Mouse (Mus musculus): ENCODE data around the gene Spata17.

The Spata17 gene

DNA sequence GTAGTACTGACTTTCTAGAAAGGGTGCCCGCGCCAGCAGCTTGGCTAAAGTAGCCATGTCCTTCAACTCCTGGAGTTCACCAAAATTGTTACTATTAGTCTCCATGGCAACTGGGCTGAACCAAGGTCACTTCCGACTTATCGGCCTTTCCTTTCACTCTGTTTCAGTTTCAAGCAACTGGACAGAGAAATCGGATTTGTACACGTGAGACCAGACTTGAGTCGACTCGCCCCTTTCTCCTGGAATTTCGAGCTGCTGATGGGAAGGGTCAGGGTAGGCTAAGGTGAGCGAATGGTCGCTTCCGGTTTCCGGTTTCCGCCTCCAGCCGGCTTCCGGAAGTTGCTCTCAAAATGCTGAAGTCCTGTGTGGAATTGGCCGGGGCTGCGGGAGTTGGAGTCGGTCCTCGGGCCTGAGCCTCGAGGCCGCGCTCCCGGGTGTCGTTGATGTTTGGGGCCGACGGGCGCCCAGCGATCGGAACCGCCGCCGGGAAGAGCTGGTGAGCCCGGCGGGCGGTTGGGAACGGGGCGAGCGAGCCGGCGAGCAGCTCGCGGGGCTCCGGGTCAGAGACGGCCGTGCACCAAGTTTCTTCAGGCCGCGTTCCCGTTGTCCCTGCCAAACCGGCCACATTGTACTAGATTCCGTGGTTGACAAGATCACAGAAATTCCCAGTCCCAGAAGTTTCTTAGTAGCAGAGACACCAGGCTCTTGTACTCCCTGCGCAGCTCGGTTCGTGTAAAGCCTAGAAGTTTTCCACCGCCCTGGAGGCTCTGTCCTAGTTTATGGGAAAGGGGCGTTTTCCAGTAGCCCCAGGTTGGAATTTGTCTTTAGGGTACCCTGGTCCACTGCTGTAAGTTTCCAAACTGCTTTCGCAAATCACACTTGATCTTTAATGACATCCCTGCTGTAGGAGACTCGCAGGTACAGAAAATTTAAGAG, at the start of gene Spata17, which contains the start of gene Gpatch2:
Spata17 (minus strand) TSS at position 285 of the 936 bp plus-strand sequence.
Gpatch2 (plus strand) TSS at position 328 of the 936 bp plus-strand sequence.
- DNase-seq (ENCODE audit: low spot score), result peak; percentile 37

DNA sequence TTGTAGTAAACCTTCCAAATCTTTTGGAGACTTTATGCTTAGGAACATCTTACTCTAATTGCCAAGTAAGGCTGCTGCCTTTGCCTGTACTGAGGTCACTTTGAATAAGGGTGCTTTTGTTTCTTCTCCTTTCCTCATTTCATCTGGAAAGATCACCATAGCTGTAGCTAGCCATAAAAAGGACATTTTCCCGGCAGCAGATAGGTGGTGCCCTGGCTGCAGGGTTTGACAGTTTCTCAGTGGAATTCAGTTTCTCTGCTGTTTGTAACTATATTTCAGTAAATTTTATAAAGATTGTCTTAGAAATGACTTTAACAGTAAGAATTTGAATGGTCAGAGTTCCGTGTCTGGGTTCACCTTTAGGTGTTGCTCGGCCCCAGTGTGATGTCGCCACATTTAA, 43.5 kb upstream of the Spata17 start:
- no peak for DNase-seq (ENCODE audit: low spot score)

DNA sequence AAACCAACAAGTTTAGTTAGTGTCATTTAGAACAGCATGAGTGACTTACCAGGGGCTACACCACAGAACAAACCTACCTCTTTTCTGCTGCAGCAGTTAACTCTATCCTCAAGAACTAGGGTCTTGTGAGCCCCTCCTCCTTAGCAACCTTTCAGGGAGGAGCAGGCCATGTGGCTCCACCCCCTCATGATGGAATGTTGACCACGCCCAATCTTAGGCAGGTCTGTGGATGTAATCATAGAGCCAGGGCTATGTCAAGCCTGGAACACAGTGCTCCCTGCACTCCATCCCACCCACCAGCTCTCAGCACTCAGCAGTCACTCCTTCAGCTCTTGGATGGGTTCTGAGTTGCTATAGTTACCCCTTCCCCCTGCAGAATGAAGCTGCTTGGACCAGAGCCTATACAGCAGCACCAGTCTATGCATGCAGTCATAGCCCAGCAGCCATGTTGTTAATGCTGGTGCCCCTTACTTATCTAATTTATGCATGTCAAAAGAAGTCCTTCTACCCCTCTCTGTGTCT, 35.5 kb upstream of the Spata17 start:
- no peak for DNase-seq (ENCODE audit: low spot score)

DNA sequence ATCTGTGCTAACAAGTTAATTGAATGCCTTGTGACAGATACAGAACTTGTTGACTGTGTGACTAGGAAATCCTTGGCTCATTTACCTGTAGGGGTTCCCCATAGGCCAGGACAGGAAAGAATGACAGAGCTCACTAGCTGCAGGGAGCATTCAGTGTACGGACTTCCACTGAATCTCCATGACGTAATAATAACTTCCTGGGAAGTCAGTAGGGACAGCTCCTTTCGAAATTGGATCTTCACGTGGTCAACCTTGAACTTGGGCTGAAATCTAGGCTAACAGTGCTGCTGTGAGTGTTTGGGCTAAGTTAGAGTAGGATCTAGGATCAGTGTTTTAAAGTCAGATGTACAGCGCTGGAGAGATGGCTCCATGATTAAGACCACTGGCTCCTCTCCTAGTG, 29.5 kb upstream of the Spata17 start:
- no peak for DNase-seq (ENCODE audit: low spot score)

DNA sequence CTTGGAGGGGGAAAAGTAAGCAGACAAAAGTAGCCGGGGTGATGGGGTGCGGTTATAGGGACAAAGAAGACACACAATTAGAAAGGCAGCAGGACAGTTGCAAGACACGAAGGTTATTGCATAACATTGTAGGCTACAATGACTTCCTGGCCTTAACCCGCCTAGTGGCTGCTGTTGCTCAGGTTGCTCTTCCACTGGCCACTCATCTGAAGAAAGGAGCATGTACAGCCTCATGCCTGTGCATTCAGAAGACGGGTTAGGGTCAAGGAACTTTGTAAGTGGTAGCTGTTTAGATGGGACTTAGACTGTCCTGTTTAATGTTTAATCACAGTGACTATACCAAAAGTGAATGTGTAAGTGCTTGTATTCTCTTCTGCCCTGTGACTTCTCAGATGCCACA, 26.1 kb upstream of the Spata17 start:
- no peak for DNase-seq (ENCODE audit: low spot score)

DNA sequence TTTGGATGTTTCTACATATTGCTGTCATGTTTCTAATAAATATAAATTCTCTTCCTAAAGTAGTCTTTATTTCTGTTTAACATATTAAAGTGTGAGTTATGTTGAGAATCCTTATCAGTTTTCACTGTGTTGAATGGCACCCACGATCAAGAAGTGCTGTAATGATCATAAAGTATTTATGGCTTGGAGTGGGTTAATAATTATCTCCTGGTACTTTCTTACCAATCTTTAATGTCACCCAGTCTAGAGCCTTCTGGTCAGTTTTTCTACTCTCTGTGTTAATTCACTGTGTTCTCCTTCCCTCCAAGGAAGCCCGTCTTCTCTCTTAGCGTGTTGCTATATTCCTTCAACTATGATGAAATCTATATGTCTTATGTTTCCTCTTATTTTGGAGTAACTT, 25.0 kb upstream of the Spata17 start:
- DNase-seq (ENCODE audit: low spot score), result no peak

DNA sequence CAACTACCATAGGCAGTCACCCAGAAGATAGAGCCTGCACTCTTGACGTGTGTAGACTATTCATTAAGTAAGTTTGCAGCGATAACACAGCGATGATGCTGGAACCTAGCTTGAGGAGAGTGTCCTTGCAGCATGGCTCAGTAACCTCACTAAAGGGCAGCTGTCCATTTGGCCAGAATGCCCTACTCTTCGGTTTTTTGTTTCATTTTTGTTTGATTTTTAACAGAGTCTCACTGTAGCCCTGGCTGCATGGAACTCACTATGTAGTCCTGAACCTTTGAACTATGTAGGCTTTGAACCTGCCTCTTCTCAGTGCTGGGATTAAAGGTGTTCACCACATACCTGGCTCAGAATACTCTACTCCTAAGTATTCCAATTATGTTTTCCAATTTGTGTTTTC, 22.8 kb upstream of the Spata17 start:
- no peak for DNase-seq (ENCODE audit: low spot score)

DNA sequence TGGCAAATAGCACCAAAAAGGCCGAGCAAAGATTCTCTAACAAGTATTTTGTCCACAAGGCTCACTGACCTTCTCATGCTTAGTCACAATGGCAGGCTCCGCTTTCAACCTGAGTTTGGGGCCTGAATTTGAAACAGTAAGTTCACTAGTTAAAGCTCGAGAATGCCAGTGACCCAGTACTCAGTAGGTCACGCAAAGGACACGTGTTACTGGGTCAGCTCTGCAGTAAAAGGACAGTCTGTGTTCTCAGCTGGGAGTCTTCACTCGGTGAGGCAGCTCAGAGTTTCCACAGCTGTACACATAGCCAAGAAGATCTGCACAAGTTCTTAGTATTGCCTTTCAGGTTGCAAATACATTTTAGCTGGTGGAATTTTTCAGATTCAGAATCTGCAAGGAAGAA, 21.0 kb upstream of the Spata17 start:
- DNase-seq (ENCODE audit: low spot score), result no peak

DNA sequence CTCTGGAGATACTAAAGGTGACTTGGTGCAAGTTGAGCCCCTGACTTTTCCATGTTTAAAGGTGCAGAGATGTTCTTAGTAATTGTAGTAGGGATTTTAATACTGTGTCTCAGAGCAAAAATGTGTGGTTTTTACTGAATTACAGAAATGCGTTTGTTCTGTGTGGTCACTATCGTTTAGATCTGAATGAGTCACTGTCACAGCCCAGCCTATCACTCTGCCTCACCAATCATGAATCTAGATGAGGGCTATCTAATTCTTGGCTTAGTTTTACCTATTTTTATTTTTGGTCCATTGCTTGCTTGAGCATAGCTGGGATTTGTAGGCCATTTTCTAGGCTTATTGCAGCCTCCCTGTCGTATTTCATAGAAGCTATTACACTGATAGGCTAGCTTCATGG, 19.9 kb upstream of the Spata17 start:
- DNase-seq (ENCODE audit: low spot score), result no peak

DNA sequence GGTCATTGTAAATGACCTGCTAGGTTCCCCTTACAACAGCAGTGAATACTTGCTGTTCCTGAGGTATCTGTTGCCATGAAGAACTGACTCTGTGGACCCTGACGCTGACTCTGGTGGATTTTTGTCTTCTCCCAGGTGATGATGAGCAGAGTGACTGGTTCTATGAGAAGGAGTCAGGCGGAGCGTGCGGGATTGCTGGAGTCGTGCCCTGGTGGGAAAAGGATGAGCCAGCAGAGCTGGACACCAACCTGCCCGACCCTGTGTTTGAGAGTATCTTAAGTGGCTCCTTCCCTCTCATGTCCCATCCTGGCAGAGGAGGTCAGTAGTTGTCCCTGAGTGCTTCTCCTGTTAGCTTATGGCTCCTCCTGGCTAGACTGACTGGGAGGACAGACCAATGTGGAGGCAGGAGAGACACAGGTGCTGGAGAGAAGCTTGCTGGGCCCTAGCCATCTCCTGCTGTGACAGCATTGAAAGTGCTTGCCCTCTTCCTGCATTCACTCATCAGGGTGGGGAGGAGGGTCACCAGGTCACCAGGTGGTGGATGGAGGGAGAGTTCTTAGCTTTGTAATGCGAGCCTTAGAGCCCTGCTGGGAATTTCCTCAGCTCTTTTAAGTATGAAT, 17.8 kb upstream of the Spata17 start:
- DNase-seq (ENCODE audit: low spot score), result no peak

DNA sequence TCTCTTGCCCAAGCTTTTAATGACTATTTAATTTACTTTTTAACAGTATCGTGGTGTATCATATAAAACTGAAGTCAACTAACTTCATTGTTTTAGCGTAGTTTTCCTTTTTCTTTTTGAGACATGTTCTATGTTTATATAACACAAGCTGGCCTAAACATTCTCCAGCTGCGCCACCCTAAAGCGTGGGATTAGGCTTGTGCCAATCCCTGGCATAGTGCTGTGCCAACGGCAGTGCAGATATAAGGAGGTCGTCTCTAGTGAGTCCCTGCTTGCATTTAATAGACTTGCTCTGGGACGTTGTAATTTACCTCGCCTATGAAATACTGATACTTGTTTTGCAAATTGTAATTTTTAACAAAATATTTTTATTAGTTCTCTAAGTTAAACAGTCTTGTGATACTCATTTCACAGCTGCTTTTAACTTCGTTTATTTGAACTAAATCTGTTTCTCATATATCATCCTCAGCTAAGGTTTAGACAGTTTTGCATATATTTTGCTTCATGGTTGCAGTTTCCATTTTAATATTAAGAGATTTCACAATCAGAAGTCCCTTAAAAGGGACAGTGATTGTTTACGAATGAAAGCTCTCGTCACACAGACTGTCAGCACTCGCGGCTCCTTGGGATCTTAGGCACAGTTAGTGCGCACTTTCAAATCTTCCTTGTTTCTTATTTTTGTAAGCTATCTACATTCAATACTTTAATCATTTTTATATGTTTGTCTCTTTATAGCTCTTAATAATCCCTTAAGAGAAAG, 17.1 kb upstream of the Spata17 start:
- DNase-seq (ENCODE audit: low spot score), result no peak

DNA sequence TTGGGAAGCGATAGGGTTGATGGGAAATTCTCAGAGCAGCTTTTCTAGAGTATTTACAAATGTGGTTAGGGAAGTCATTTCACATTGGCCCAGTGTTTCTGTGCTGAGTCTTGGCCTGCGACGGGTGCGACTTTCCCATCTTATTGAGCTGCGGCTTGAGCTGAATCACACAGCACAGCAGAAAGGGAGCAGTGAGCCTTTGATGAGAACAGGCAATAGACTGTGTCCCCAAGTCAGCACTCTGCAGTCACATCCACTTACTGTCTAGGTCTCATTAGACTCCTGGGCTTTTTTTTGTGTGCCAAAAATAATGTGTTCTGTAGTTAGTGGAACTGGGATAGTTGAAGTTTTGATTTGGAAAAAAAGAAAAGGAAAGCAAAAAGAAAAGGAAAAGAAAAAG, 15.0 kb upstream of the Spata17 start:
- no peak for DNase-seq (ENCODE audit: low spot score)

DNA sequence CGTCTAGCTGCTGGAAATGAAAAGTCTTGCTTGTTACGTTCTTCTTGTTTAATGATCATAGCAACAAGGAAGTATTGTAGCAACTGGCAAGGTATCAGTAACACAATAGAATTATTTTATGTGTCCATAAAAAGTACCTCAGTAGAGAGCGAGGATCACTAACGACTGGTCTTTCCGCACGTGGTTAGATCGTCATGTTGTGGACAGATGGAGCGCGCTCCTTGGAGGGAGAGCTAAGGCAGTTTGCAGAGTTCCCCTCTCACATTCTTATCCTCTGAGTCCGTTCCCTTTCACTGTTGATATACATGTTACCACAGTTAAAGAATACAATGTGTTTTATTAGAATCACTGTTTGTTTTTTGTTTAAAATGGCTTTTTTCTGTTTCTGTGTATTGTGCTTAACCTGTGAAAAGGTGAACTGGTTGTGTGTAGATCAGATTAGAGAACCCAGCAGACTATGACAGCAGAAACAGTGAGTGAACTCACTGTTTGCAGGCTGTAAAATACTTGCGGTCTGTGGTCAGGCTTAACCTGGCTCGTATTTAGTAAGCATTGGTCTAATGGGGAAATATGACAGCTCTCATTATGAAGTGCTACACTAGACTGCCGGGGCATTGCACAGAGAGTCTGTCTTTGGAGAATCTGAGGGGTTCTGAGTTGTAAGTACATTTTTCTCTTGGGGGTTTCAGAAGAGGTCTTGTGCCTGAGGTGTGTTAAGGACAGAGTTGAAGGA, 13.3 kb upstream of the Spata17 start:
- DNase-seq (ENCODE audit: low spot score), result no peak

DNA sequence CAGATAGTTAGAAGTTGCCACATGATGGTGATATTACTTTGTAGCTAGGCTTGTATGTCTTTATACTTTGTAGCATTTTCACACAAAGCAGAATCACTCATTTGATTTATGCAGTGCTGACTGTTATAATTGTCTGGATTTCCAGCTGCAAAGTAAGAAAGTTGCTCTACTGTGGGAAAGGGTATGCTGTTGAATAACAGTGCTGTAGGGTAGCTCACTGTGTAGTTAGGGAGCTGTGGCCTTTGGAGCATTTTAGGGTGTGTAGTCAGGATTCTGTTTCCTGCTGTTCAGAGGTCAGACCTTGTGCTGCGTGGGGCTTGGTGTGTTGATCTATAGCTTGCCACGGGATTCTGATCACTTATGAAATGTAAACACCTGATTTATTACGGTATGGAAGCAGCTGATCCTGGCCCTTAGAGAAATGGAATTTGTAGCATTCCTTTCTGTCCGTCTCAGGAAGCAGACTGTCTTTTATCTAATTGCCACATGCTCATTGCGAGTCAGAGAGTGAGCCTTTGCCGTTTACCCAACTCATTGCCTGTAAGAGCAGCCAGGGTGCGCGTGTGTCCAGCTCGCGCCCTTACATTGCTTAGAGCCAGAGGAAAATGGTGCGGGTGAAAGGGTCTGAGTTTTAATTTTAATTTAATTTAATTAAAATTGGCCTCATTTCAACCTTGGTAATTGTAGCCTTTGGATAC, 11.2 kb upstream of the Spata17 start:
- no peak for DNase-seq (ENCODE audit: low spot score)

DNA sequence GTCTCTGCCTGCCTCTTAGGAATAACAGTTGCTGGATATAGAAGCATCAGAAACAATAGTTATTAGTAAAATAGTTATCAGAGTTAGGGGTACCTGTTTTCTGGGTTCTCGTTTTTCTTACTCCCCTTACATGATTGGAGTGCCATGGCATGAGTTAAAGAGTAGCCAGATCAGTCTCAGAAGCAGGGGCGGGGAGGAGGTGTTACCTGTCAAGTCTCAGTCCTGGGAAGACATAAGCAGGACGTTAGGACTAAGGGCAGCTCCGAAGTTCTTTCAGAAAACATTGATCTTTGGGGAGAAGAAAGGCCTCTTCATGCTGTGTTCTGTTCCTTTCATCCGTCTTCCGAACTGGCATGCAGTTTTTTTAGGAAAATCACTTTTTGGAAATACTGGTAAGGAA, 5.5 kb upstream of the Spata17 start:
- DNase-seq (ENCODE audit: low spot score), result no peak

DNA sequence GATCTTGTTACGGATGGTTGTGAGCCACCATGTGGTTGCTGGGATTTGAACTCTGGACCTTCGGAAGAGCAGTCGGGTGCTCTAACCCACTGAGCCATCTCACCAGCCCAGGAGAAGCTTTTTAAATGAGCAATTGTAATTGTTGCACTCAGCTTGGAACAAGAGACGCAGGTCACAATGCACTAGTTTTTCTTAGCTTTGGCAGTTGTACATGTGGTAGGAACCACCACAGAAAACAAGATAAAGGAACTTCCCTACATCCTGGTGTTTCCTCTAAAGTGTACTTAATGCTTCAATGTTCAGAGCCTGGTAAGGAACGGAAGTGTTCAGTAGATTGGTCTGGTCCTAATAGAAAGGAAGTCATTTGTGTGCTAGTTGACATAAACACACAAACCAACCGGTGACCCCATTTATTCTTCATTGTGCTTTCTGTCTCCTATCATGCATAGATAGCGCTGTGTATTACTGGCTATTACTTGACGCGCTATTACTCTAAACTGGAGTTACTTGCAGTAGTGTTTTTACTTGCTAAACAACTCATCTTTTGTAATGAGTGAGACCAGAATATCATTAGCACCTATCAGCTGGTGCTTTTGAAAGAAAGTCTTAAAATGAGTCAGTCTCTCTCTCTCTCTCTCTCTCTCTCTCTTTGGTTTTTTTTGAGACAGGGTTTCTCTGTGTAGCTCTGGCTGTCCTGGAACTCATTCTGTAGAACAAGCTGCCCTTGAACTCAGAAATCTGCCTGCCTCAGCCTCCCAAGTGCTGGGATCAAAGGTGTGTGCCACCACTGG, 1.6 kb upstream of the Spata17 start:
- DNase-seq (ENCODE audit: low spot score), result no peak

DNA sequence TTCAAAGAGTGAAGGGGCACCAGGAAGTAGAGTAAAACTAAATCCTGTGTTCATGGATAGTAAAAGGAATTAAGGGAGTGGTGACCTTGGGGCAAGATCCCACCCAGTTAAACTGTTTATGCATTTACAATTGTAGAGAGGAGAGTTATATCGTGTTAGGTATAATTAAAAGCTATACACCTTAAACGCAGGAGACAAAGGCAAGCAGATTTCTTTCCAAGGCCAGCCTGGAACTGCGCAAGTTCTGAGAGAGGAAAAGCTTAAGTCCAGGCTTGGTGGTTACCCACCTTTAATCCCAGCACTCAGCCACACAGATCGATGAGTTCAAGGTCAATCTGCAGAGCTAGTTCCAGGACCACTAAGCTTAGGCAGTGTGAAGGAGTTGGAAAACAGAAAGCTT, 4.5 kb downstream of the Spata17 start:
- DNase-seq (ENCODE audit: low spot score), result no peak

DNA sequence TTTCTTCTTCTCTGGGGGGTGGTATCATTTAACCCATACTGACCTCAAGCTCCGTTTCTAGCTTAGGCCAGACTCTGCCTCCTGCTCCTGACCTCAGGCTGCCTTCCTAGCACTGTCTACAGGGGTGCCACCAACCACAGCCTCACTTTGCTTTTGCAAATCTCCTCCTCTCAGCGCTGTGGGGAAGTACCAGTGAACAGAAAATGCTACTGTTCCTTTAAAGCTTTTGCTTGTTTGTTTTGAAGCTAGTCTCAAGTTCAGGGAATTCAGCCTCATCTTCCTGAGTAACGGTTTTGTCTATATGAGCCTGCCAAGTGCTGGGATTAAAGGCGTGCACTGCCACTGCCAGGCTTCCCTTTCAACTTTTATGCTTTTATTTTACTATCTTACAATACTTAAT, 5.8 kb downstream of the Spata17 start:
- DNase-seq (ENCODE audit: low spot score), result no peak

DNA sequence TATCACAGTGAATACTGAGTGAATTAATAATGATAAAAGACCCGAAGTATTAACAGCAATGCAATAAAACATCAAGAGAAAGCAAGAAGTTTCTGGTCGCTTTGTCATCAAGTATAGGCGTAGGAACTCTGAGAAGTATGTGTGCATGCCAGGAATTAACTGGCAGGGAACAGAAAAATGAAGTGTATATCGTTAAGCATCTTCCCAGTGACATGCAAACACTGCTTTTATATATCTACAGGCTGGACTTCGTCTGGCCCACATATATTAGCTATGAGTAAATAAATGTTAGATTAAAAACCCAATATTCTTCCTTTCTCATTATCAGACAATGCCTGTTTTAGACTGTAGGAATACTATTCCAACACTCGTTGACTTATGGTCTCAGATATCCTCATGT, 9.8 kb downstream of the Spata17 start:
- no peak for DNase-seq (ENCODE audit: low spot score)

DNA sequence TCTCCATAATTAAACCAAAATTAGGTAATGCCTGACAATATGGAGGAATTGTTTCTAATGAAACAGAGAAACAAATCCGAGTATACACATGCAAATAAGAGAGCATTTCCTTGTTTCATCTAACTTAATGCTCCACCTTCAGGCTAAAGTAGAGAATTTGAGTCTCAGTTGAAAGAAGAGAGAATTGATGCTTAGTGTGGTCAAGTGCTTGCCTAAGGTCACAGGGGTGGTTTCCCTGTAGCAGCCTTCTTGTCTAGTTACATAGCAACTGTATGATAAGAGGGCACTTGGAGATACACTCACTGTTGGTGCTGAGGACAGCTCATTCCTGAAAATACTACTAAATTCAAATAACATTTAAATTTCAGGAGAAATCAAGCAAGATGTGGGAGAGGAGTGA, 36.7 kb downstream of the Spata17 start:
- no peak for DNase-seq (ENCODE audit: low spot score)

Data from layer of hippocampus, adult 9-10 months (tissue).